Mouse (Mus musculus): ENCODE results near the gene Hmgcl. TPM values are rescaled to one million over a fixed set of nuclear protein-coding genes. Genes with fewer than 3 reads are reported as not detected.

The Hmgcl gene
- total RNA-seq, 2 experiments from 2014 or later: 30.5 to 31.9 TPM

DNA sequence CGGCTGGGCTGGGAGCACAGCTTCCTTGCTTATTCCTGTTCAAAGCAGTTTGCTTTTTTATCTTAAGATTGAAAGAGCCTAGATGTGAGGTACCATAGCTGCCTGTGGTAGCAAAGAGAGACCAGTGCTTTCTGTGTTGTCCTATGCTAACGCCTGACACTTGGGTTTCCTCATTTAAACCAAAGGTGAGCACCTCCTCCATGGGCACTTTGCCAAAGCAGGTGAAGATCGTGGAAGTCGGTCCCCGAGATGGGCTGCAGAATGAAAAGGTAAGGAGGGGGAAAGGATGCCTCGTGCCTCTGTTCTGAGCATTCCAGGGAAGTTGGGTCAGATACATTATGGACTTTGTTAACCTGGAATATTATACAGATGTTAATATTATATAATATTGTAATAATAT, 4.1 kb downstream of the Hmgcl start:
- intact Hi-C loops (cut with DNase I): no loop called here
- DNase-seq (ENCODE audit: extremely low spot score in 1 of 2, low spot score in 2 of 2): no peak

DNA sequence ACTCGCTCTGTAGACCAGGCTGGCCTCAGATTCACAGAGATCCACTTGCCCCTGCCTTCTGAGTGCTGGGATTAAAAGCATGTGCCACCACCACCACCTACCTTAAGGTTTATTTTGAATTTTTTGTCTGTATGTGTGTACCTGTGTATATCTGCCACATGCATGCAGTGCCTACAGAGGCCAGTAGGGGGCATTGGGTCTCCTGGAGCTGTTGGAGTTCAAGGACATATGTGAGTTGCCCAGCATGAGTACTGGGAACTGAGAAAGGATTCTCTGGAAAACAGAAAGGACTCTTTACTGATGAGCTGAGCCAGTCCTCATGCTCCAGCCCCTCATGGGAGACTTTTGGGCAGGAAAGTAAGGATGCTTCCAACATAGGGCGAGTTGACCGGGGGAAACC, 5.3 kb downstream of the Hmgcl start:
- intact Hi-C loops (cut with DNase I): no loop called here
- no peak for DNase-seq (ENCODE audit: extremely low spot score in 1 of 2, low spot score in 2 of 2)

DNA sequence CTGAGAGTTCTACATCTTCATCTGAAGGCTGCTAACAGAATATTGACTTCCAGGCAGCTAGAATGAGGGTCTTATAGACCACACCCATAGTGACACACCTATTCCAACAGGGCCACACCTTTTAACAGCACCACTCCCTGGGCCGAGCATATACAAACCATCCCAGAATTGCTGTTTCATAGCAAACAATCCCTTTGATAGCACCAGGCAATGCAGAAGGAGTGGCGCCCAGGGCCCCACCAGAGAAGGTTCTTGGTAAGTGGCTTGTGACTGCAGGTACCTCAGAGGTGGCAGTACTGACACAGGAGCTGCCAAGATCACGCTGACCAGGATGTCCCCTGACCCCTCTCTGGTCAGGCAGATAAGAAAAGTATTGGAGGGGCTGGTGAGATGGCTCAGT, 6.9 kb downstream of the Hmgcl start:
- no peak for DNase-seq (ENCODE audit: extremely low spot score in 1 of 2, low spot score in 2 of 2)
- intact Hi-C loops (cut with DNase I): no loop called here

DNA sequence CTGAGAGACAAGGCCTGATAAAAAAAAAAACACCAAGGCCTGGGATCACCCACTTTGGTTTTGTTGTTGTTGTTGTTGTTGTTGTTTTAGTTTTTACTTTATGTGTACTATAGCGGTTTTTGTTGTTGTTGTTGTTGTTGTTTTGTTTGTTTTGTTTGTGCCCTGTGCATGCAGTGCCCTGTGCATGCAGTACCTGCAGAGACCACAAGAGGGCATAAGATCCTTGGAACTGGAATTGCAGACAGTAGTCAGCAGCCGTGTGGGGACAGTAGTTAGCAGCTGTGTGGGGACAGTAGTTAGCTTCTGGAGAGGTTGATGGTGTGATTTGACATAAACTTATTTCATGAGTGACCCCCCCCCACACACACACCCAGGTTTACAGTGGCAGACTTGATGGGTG, 8.0 kb downstream of the Hmgcl start:
- intact Hi-C loops (cut with DNase I): no loop called here
- DNase-seq (ENCODE audit: extremely low spot score in 1 of 2, low spot score in 2 of 2): peak in 1 of 2 experiments; percentile 78

DNA sequence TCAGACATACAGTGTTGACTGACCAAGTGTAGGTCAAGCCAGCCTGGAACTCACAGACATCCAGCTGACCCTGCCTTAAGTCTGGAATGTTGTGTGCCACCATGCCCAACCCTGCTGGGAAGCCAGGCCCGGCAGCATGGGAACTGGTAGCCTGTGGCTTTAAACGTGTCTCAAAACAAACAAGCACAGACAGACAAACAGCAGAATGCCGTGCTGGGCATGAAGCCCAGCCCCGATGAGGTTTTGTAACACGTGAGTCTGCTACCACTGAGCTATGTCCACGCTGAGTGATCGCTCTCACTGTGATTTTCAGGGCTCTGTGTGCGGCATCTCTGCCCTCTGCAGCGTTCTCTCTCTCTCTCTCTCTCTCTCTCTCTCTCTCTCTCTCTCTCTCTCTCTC, 9.6 kb downstream of the Hmgcl start:
- no peak for DNase-seq (ENCODE audit: extremely low spot score in 1 of 2, low spot score in 2 of 2)
- intact Hi-C loops (cut with DNase I): no loop called here

DNA sequence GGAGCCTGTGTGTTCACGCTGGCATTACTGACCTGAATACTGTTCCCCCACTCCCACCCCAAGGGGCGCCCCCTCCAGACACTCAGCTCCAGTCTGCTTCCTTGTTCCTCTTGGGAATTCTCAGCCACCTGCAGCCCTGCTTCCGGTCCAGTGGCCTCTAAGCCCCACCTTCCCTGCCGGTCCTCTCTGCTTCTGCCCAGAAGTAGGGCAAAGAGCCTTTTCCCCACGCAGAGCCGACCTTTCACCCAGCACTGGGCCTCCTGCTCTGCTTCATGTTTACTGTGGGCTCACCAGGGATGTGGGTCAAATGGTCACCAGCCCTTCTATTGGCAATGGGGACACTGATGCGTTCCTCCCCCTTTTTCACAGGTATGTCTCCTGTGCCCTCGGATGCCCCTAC, 12.1 kb downstream of the Hmgcl start:
- no peak for DNase-seq (ENCODE audit: extremely low spot score in 1 of 2, low spot score in 2 of 2)
- intact Hi-C loops (cut with DNase I): no loop called here

DNA sequence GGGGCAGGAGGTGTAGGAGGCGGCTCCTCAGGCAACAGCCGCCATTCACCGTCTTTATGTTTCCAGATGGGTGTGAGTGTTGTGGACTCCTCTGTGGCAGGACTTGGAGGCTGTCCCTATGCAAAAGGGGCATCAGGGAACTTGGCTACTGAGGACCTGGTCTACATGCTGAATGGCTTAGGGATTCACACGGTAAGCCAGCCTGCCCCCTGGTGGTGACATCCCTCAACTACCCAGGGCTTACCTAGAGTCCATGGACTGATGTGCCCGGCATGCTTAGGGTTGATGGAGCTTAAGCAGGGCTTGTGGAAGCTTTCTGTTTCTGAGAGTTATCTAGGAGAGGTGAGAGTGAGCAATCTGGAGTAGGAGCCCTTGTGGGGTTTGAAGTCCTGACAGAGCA, 14.5 kb downstream of the Hmgcl start:
- intact Hi-C loops (cut with DNase I): no loop called here
- DNase-seq (ENCODE audit: extremely low spot score in 1 of 2, low spot score in 2 of 2): peak in 1 of 2 experiments; percentile 85

DNA sequence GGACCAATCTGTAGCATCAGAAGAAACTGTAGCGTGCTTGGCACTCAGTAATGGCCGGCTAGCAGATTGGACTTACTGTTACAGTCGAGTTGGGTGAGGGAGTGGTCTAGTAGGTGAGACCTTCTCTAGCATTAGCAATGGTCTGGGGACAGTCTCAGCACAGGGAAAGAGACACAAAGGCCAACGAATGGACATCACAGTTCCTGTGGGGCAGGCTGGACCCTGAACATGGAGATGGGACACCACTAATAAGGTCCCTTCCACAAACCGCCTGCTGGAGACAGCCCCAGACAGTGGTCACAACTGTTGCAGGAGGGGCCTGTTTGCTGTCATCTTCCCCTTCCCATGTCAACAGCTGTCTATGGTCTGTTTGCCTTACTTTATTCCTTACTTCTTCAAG, 15.5 kb downstream of the Hmgcl start:
- intact Hi-C loops (cut with DNase I): no loop called here
- no peak for DNase-seq (ENCODE audit: extremely low spot score in 1 of 2, low spot score in 2 of 2)

DNA sequence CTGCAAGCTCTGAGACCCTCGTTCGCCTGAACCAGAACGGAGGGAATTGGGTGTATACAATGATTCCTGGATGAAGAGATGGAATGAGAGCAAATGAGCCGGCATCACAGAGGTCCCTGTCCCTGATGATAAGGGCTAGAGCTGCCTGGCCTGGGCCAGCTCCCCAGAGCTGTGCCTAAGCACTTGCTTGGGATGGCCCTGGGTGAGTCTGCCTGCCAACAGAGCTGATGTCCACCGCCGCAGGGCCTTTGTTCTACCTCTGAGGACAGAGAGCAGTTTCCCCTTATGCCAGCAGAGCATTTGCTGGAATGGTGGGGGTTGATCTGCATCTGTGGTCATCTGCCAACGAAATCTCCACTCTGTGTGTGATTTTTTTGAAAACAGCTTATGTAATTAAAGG, 15.9 kb downstream of the Hmgcl start:
- DNase-seq (ENCODE audit: extremely low spot score in 1 of 2, low spot score in 2 of 2): no peak
- intact Hi-C loops (cut with DNase I): no loop called here

DNA sequence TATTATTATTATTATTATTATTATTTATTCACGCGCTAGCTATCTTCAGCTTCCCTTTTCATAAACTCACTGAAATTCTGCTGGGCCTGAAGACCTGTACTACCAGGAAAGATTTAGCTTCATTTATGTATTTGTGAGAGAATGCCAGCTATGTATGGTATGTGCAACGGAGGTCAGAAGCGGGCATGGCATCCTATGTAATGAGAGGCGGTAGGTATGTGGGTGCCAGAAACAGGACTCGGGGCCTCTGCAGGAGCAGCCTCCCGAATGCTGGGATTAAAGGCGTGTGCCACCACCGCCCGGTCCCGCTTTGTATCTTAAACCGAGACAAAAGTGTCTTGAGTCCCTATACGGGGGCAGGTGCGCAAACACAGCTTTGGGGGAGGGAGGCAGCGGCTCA, 16.7 kb downstream of the Hmgcl start:
- intact Hi-C loops (cut with DNase I): no loop called here

DNA sequence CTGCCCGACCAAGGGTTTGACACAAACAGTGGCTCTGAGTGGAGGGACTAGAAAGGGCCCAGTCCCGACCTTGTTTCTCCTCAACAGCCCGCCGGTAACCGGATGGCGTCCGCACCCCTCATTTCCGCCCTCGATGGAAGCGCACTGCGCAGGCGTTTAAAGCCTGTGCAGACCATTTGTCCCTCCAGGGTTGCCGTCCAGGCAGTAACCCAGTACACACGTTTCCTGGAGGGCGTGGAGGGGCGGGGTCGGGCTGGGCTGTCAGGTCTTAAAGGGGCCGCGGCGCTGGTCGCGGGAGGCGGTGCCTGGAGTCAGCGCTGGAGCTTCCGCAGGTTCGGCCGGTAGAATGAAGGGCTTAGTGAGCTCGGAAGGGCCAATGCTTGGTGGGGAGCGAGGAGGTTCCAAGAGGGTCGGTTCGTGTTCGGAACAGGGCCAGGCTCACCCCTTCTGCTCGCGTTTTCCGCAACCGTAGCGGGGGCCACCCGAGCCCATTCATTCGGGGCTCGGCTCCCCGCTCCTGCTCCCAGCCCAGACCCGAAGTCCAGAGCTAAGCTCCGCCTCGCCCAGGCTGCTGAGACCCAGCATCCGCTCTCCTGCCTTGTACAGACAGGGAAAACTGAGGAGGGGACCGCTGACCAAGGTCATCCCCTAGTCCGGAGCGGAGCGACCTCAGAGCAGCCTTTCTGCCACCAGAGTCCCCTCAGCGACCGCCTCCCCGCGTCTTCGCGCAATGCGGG, 17.4 kb downstream of the Hmgcl start, which contains the start of gene Gale:
Gale (plus strand) TSS at position 271 of the 737 bp plus-strand sequence.
- intact Hi-C loops (cut with DNase I): no loop called here
- peak; percentile 92 to 97 for DNase-seq (ENCODE audit: extremely low spot score in 1 of 2, low spot score in 2 of 2)

More for the DNA sequence above, 16.7 kb downstream of the Hmgcl start:
- no peak for DNase-seq (ENCODE audit: extremely low spot score in 1 of 2, low spot score in 2 of 2)

DNA sequence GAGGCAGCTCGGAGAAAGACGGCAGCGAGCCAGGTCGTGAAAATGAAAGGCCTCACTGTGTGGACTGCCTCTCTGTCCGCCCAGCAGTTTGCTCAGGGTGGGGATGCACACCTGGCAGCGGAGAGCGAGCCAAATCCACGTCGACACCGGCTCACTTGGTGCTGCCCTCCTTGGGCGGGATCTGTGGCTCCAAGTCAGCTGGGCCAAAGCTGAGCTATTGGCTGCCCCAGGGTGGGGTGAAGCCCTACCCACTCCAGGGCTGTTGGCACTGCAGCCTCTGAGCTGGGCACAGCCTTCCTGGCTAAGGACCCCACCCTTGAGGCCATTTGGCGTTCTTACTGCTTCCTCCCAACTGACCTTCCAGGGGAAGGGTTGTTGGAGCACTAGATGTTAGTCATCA, 18.2 kb downstream of the Hmgcl start:
- intact Hi-C loops (cut with DNase I): no loop called here
- peak; percentile 48 to 77 for DNase-seq (ENCODE audit: extremely low spot score in 1 of 2, low spot score in 2 of 2)

DNA sequence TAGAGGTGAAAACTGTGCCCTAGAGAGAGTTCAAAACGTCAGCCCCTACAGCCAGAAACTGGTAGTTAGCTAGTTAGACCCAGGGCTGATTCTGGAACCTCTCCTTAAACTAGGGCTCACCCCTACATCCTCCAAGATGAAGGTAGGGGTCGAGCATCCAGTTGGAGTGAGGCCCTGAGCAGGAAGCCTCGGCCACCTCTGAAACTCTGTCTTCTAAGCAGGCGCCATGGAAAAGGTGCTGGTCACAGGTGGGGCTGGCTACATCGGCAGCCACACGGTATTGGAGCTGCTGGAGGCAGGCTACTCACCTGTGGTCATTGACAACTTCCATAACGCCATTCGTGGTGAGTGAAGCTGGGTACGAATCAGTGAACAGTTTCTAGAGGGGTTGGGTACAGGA, 18.9 kb downstream of the Hmgcl start:
- DNase-seq (ENCODE audit: extremely low spot score in 1 of 2, low spot score in 2 of 2): no peak
- intact Hi-C loops (cut with DNase I): no loop called here

DNA sequence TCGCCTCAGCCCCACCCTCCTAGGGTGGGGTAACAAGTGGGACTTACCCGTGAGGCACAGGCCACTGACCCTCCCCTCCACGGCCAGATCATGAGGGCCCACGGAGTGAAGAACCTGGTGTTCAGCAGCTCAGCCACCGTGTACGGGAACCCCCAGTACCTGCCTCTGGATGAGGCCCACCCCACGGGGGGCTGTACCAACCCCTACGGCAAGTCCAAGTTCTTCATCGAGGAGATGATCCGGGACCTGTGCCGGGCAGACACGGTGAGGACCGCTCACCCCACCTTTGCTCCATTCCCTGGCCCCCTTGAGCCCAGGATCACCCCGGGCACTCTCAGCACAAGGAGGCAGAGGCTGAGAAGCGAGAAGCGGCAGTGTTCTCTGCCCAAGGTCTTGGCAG, 20.0 kb downstream of the Hmgcl start:
- DNase-seq (ENCODE audit: extremely low spot score in 1 of 2, low spot score in 2 of 2): no peak
- intact Hi-C loops (cut with DNase I): no loop called here

DNA sequence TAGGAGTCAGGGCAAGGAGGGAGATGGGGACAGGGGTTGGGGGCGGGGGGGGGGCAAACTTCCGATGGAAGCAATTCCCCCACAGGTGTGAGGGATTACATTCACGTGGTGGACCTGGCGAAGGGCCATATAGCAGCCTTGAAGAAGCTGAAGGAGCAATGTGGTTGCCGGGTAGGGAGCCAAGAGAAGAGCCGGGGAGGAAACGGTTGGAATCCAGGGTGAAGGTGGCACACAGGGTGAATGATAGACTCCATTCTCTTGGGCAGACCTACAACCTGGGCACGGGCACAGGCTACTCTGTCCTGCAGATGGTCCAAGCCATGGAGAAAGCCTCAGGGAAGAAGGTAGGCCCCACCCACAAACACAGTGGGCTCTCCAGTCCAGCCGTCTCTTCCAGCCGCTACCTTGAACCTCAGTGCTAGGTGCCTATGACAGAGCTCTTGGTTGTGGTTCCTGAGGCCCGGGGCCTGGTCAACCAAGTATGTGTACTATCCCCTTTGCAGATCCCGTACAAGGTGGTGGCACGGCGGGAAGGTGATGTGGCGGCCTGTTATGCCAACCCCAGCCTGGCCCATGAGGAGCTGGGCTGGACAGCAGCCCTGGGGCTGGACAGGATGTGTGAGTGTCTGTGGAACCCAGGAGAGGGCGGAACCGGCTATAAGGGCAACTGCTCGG, 21.0 kb downstream of the Hmgcl start:
- no peak for DNase-seq (ENCODE audit: extremely low spot score in 1 of 2, low spot score in 2 of 2)
- intact Hi-C loops (cut with DNase I): no loop called here

DNA sequence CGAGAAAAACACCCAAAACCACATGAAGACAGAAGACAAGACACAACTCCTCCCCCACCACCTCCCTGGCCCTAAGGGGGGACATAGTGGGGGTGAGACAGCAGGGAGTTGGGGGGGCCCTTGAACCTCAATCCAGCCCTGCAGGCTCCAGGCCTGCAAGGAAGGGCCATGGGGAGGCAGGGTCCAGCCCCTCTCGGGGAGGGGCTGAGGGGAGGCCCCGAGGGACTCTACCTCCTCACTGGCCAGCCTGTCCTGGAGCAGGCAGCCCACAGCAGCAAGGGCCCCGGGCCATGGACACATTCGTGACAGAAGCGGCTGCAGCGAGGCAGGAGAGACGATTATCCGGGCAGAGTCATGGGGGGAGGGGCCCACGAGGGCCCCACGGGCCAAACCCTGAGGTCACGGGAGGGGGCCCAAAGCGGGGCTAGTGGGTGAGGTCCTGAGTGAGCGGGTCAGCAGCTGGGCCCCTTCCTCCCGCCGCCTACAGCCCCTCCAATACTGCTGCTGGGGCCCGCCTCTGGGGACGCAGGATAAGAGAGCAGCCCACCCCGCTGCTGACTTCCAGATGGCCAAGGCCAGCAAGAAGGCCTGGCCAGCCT, 22.1 kb downstream of the Hmgcl start:
- no peak for DNase-seq (ENCODE audit: extremely low spot score in 1 of 2, low spot score in 2 of 2)
- intact Hi-C loops (cut with DNase I): no loop called here

DNA sequence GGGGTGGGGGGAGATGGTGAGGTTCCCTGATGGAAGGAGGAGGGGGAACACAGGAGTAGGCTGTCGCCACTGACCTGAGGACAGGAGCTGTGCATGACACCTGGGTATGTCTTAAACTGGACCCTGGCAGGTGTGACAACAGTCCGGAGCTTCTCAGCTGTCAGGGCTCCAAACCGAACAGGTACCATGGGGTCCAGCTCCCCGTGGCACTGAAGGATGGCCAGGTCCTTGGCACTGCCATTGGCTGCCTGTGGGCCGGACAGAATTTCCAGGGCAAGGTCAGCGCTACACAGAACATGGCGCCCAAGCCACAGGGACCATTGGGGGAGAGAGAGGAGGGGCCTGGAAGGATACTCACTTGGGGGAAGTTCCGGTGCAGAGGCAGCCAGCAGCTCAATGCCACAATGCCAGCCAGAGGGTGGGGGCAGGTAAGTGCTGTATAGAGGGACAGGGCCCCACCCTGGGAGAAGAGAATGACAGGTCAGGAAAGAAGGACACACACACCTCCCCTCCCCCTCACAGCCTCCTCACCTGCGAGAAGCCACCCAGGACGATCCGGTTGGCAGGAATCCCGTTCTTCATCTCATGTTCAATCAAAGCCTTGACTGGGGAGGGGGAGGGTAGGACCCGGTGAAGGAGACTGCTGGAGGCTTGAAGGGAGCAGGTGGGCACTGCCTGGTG, 23.0 kb downstream of the Hmgcl start:
- intact Hi-C loops (cut with DNase I): no loop called here
- no peak for DNase-seq (ENCODE audit: extremely low spot score in 1 of 2, low spot score in 2 of 2)

DNA sequence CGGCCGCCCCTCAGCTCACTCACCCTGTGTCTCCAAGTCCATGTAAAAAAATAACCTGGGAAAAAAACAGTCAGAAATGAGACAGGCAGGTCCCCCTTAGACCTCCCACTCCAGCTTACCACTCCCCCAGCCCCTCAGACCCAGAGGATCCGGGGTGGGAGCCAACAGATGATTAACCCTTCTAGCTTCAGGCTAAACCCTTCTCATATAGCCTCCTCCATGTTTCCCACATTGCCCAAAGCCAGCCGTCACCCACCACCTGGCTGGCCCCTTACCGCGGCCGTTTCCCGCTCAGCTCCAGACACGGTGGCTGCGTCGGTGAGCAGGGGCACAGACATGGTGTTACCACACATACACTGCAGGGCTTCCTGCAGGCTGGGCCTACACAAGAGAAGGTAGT, 24.3 kb downstream of the Hmgcl start:
- intact Hi-C loops (cut with DNase I): no loop called here
- no peak for DNase-seq (ENCODE audit: extremely low spot score in 1 of 2, low spot score in 2 of 2)

DNA sequence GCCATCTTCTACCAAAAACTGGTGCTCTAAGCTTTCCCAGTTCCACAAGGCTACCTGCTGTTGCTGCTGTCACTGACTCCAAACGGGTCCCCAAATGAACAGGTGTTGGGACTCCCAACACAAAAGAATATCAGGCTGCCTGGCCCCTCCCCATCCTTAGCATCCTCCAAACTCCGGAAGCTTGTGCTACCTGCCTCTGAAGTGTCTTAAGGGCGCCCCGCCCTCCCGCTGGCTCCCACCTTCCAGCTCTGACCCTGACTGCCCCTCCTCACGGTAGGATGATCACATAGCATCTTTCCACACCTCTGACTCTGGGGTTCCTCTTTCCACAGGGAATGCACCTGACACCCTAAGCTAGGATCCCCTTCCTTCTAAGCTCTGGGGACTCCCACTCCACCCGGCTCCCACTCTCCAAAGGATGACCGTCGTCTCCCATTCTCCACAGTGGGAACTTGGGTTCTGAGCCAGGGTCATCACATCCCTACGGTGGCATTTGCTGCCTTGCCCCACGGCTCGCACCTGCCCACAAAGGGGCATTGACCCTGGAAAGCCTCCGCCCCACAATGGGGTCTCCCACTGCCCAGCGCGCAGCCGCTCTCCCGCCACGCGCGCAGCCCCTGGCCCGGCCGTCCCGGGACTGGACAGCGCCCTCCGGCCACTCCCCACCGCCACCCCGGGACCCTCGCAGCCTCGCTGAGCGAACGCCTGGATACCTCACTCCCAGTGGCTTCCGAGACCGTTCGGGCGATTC, 25.7 kb downstream of the Hmgcl start:
- intact Hi-C loops (cut with DNase I): no loop called here
- DNase-seq (ENCODE audit: extremely low spot score in 1 of 2, low spot score in 2 of 2): no peak

All from left cerebral cortex, postnatal 10 days (tissue).